Mouse (Mus musculus): ENCODE data around the gene Tmem117. TPM values are rescaled to one million over a fixed set of nuclear protein-coding genes. Genes with fewer than 3 reads are reported as not detected.

Gene Tmem117
- polyA plus RNA-seq, 1 experiment from 2014 or later: 2.8 TPM

Other genes with a start within 250 kb of the Tmem117 start
- 1.3 and 1.6 TPM in 2 replicates for gene Adamts20, start 163.8 kb upstream of the Tmem117 start, polyA plus RNA-seq (2015; fragmentation: Nextera tagmentation; extraction: Ambion mirVana)
- gene Pus7l, start 85.7 kb upstream of the Tmem117 start, polyA plus RNA-seq (2015; fragmentation: Nextera tagmentation; extraction: Ambion mirVana): 7.7 and 7.8 TPM in 2 replicates
- gene Irak4, start 85.6 kb upstream of the Tmem117 start, polyA plus RNA-seq (2015; fragmentation: Nextera tagmentation; extraction: Ambion mirVana): 22.3 and 23.6 TPM in 2 replicates
- 134 and 142 TPM in 2 replicates for gene Twf1, start 39.3 kb upstream of the Tmem117 start, polyA plus RNA-seq (2015; fragmentation: Nextera tagmentation; extraction: Ambion mirVana)